Mouse (Mus musculus): Measurements from ENCODE around the gene Plch2. TPM values are rescaled to one million over a fixed set of nuclear protein-coding genes. Genes with fewer than 3 reads are reported as not detected.

Plch2 gene
- polyA plus RNA-seq, 1 experiment: 66.4 TPM

GRCm38 (mm10) chr4:155064474-155064873 lies 7.9 kb upstream of the Plch2 start:
- Histone ChIP-seq H3K27ac (ENCODE audit: insufficient read depth, low read length) (no peak overlapping the region), H3K4me1 (ENCODE audit: control insufficient read depth, insufficient read depth, low read length) (peaks cover 2% of the 10 kb centered on the region)
- TF ChIP-seq POLR2A (IDR thresholded peaks at IDR 0.05; ENCODE audit: extremely low read depth, insufficient read depth, low read length): no peak
- no peak for TF ChIP-seq CTCF (IDR thresholded peaks at IDR 0.05; ENCODE audit: extremely low read depth, insufficient read depth, low read length)

GRCm38 (mm10) chr4:155063895-155064294 lies 7.3 kb upstream of the Plch2 start:
- TF ChIP-seq CTCF (IDR thresholded peaks at IDR 0.05; ENCODE audit: extremely low read depth, insufficient read depth, low read length) (no peak), POLR2A (IDR thresholded peaks at IDR 0.05; ENCODE audit: extremely low read depth, insufficient read depth, low read length) (no peak)
- Histone ChIP-seq H3K4me3 (ENCODE audit: insufficient read depth, low read length) (no peak overlapping the region), H3K27ac (ENCODE audit: insufficient read depth, low read length) (no peak overlapping the region), H3K4me1 (ENCODE audit: control insufficient read depth, insufficient read depth, low read length) (peaks cover 2% of the 10 kb centered on the region; the same call in 1 of the 2 replicates)

More at GRCm38 (mm10) chr4:155064474-155064873, 7.9 kb upstream of the Plch2 start:
- no peak overlapping the region for H3K4me3 ChIP-seq (ENCODE audit: insufficient read depth, low read length)

GRCm38 (mm10) chr4:155058325-155058724 lies 1.7 kb upstream of the Plch2 start:
- H3K4me3 ChIP-seq (ENCODE audit: insufficient read depth, low read length): no peak overlapping the region
- H3K4me1 ChIP-seq (ENCODE audit: control insufficient read depth, insufficient read depth, low read length): no peaks in the 10 kb centered on the region
- TF ChIP-seq POLR2A (IDR thresholded peaks at IDR 0.05; ENCODE audit: extremely low read depth, insufficient read depth, low read length): no peak
- no peak for TF ChIP-seq CTCF (IDR thresholded peaks at IDR 0.05; ENCODE audit: extremely low read depth, insufficient read depth, low read length)
- no peak overlapping the region for H3K27ac ChIP-seq (ENCODE audit: insufficient read depth, low read length)

- Histone ChIP-seq H3K4me1 (ENCODE audit: control insufficient read depth, insufficient read depth, low read length) (peaks cover 2% of the 10 kb centered on the region; the same call in 1 of the 2 replicates), H3K27ac (ENCODE audit: insufficient read depth, low read length) (no peak overlapping the region), H3K4me3 (ENCODE audit: insufficient read depth, low read length) (no peak overlapping the region)
- TF ChIP-seq CTCF (IDR thresholded peaks at IDR 0.05; ENCODE audit: extremely low read depth, insufficient read depth, low read length): no peak
- no peak for TF ChIP-seq POLR2A (IDR thresholded peaks at IDR 0.05; ENCODE audit: extremely low read depth, insufficient read depth, low read length)
These were observed 6.5 kb downstream of the Plch2 start for GRCm38 (mm10) chr4:155050116-155050515.

- Histone ChIP-seq H3K4me1 (ENCODE audit: control insufficient read depth, insufficient read depth, low read length) (peaks cover 2% of the 10 kb centered on the region; the same call in 1 of the 2 replicates), H3K27ac (ENCODE audit: insufficient read depth, low read length) (no peak overlapping the region), H3K4me3 (ENCODE audit: insufficient read depth, low read length) (no peak overlapping the region)
- TF ChIP-seq POLR2A (IDR thresholded peaks at IDR 0.05; ENCODE audit: extremely low read depth, insufficient read depth, low read length): no peak
- TF ChIP-seq CTCF (IDR thresholded peaks at IDR 0.05; ENCODE audit: extremely low read depth, insufficient read depth, low read length): no peak
These were observed 9.9 kb downstream of the Plch2 start for GRCm38 (mm10) chr4:155046636-155047035.

GRCm38 (mm10) chr4:155043289-155043625 lies 13.3 kb downstream of the Plch2 start:
- Histone ChIP-seq H3K27ac (ENCODE audit: insufficient read depth, low read length) (no peak overlapping the region), H3K4me3 (ENCODE audit: insufficient read depth, low read length) (peak overlapping the region; percentile 66), H3K4me1 (ENCODE audit: control insufficient read depth, insufficient read depth, low read length) (peaks cover 9% of the 10 kb centered on the region)
- no peak for TF ChIP-seq POLR2A (IDR thresholded peaks at IDR 0.05; ENCODE audit: extremely low read depth, insufficient read depth, low read length)
- no peak for TF ChIP-seq CTCF (IDR thresholded peaks at IDR 0.05; ENCODE audit: extremely low read depth, insufficient read depth, low read length)

- Histone ChIP-seq H3K4me1 (ENCODE audit: control insufficient read depth, insufficient read depth, low read length) (peaks cover 9% of the 10 kb centered on the region), H3K27ac (ENCODE audit: insufficient read depth, low read length) (peak overlapping the region; percentile 28; the same call in 1 of the 2 replicates), H3K4me3 (ENCODE audit: insufficient read depth, low read length) (peak overlapping the region; percentile 66)
- TF ChIP-seq POLR2A (IDR thresholded peaks at IDR 0.05; ENCODE audit: extremely low read depth, insufficient read depth, low read length) (no peak), CTCF (IDR thresholded peaks at IDR 0.05; ENCODE audit: extremely low read depth, insufficient read depth, low read length) (no peak)
These were observed 13.8 kb downstream of the Plch2 start for GRCm38 (mm10) chr4:155042606-155043288.

GRCm38 (mm10) chr4:155040696-155041095 lies 15.9 kb downstream of the Plch2 start:
- H3K4me3 ChIP-seq (ENCODE audit: insufficient read depth, low read length): peak overlapping the region; percentile 30
- H3K4me1 ChIP-seq (ENCODE audit: control insufficient read depth, insufficient read depth, low read length): peaks cover 9% of the 10 kb centered on the region
- no peak for TF ChIP-seq CTCF (IDR thresholded peaks at IDR 0.05; ENCODE audit: extremely low read depth, insufficient read depth, low read length)
- TF ChIP-seq POLR2A (IDR thresholded peaks at IDR 0.05; ENCODE audit: extremely low read depth, insufficient read depth, low read length): no peak
- H3K27ac ChIP-seq (ENCODE audit: insufficient read depth, low read length): peak overlapping the region; percentile 97

- H3K4me3 ChIP-seq (ENCODE audit: insufficient read depth, low read length): peak overlapping the region; percentile 30
- H3K4me1 ChIP-seq (ENCODE audit: control insufficient read depth, insufficient read depth, low read length): peaks cover 9% of the 10 kb centered on the region
- TF ChIP-seq POLR2A (IDR thresholded peaks at IDR 0.05; ENCODE audit: extremely low read depth, insufficient read depth, low read length): peak; percentile 59; the same call in 1 of the 2 replicates
- TF ChIP-seq CTCF (IDR thresholded peaks at IDR 0.05; ENCODE audit: extremely low read depth, insufficient read depth, low read length): no peak
- peak overlapping the region; percentile 97 for H3K27ac ChIP-seq (ENCODE audit: insufficient read depth, low read length)
These were observed 16.4 kb downstream of the Plch2 start for GRCm38 (mm10) chr4:155040197-155040596.

GRCm38 (mm10) chr4:155034787-155035186 lies 21.8 kb downstream of the Plch2 start:
- Histone ChIP-seq H3K4me3 (ENCODE audit: insufficient read depth, low read length) (no peak overlapping the region), H3K4me1 (ENCODE audit: control insufficient read depth, insufficient read depth, low read length) (peaks cover 4% of the 10 kb centered on the region), H3K27ac (ENCODE audit: insufficient read depth, low read length) (no peak overlapping the region)
- TF ChIP-seq CTCF (IDR thresholded peaks at IDR 0.05; ENCODE audit: extremely low read depth, insufficient read depth, low read length) (no peak), POLR2A (IDR thresholded peaks at IDR 0.05; ENCODE audit: extremely low read depth, insufficient read depth, low read length) (no peak)
